Mouse (Mus musculus) liver, adult 2 months (tissue): ENCODE data around the gene Vmn1r152. TPM values are rescaled to one million over a fixed set of nuclear protein-coding genes. Genes with fewer than 3 reads are reported as not detected.
"Not testable (repeated sequence)": the region's sequence is repeated elsewhere in the genome, so short reads cannot be mapped to it uniquely, and the experiment has no call there.

Experiments
- DNase-seq: peaks from one replicate; pipeline ENCODE4 v3.0.0-alpha.2; 2011; ENCODE audit warnings: low read depth, low spot score; ENCODE audit errors: extremely low read depth
- H3K27ac ChIP-seq: fragments of 200-500 bp; replicated peaks from 2 replicates; pipeline ENCODE4 v1.5.1; 2012; ENCODE audit warnings: low read depth, mild to moderate bottlenecking, control low read depth, inconsistent platforms, low read length; ENCODE audit not compliant: insufficient read depth
- H3K27me3 ChIP-seq: fragments of 200-500 bp; 2 replicates; pipeline ENCODE4 v1.6.1; 2012; ENCODE audit warnings: mild to moderate bottlenecking, moderate library complexity, low read length, inconsistent platforms; ENCODE audit not compliant: control insufficient read depth, insufficient read depth
- H3K36me3 ChIP-seq: fragments of 200-500 bp; 2 replicates; pipeline ENCODE4 v1.6.1; 2012; ENCODE audit warnings: low read length, inconsistent platforms; ENCODE audit not compliant: control insufficient read depth, insufficient read depth
- H3K4me1 ChIP-seq: fragments of 200-500 bp; 2 replicates; pipeline ENCODE4 v1.6.1; 2011; ENCODE audit warnings: low read length; ENCODE audit not compliant: control insufficient read depth, insufficient read depth
- H3K4me3 ChIP-seq: fragments of 200-500 bp; 2 replicates; pipeline ENCODE4 v1.5.1; 2011; ENCODE audit warnings: low read depth, mild to moderate bottlenecking, control low read depth, low read length, moderate library complexity; ENCODE audit not compliant: insufficient read depth
- H3K79me2 ChIP-seq: fragments of 200-500 bp; 2 replicates; pipeline ENCODE4 v1.6.1; 2012; ENCODE audit warnings: inconsistent platforms, mild to moderate bottlenecking, low read length, moderate library complexity; ENCODE audit not compliant: control insufficient read depth, insufficient read depth
- H3K9ac ChIP-seq: fragments of 200-500 bp; 2 replicates; pipeline ENCODE4 v1.6.1; 2012; ENCODE audit warnings: low read depth, mild to moderate bottlenecking, control low read depth, inconsistent platforms, low read length
- WGBS: fragments of 180-500 bp; shearing (Covaris S2); methylation state at CpG from one replicate; pipeline ENCODE4 v1.1.7; 2018; 5-methylcytosine and 5-hydroxymethylcytosine counted together
- polyA plus RNA-seq: library from polyadenylated mRNA; depleted of rRNA; stranded (reverse); fragments of >200 nt; gene quantifications from 2 replicates; pipeline ENCODE4 v1.2.3, GENCODE M21; 2012; rRNA removed
- total RNA-seq: library from RNA; depleted of rRNA; stranded (reverse); fragments of >200 nt; gene quantifications from 2 replicates; pipeline ENCODE4 v1.2.3, GENCODE M21; 2014; rRNA removed

Vmn1r152 gene
- total RNA-seq = not detected in 2 replicates
- not detected in 2 replicates for polyA plus RNA-seq

GRCm38 (mm10) chr7:22522667-22523066 lies at the start of gene Vmn1r152:
Gene Vmn1r152, plus strand, starts transcription at chr7:22522967.
- H3K9ac ChIP-seq, H3K4me3 ChIP-seq, H3K36me3 ChIP-seq, H3K79me2 ChIP-seq, H3K4me1 ChIP-seq, H3K27me3 ChIP-seq, H3K27ac ChIP-seq, DNase-seq: not testable (repeated sequence)
- no CpG with 5 or more reads among the region's 3 CpGs for WGBS

- H3K27ac ChIP-seq, H3K4me3 ChIP-seq, H3K79me2 ChIP-seq, H3K4me1 ChIP-seq, DNase-seq, H3K27me3 ChIP-seq, H3K9ac ChIP-seq, H3K36me3 ChIP-seq: not testable (repeated sequence)
- WGBS = 27% methylated on average over 2 of the region's 3 CpGs
Observed at GRCm38 (mm10) chr7:22499578-22499977, 23.2 kb upstream of the Vmn1r152 start, which contains the start of gene Vmn1r151. Gene Vmn1r151, minus strand, starts transcription at chr7:22499678.

- not testable (repeated sequence) for H3K27ac ChIP-seq, H3K27me3 ChIP-seq, H3K79me2 ChIP-seq, H3K4me3 ChIP-seq, DNase-seq, H3K9ac ChIP-seq, H3K36me3 ChIP-seq, H3K4me1 ChIP-seq
- no CpG with 5 or more reads among the region's 1 CpGs for WGBS
Observed at GRCm38 (mm10) chr7:22534787-22535186, 12.0 kb downstream of the Vmn1r152 start, which contains the start of gene Gm8677. Gene Gm8677, minus strand, starts transcription at chr7:22534887.

GRCm38 (mm10) chr7:22565243-22565642 lies 42.5 kb downstream of the Vmn1r152 start, which contains the start of gene Gm4201:
Gene Gm4201, minus strand, starts transcription at chr7:22565343.
- H3K27me3 ChIP-seq, H3K79me2 ChIP-seq, H3K4me1 ChIP-seq, DNase-seq, H3K36me3 ChIP-seq, H3K9ac ChIP-seq, H3K27ac ChIP-seq, H3K4me3 ChIP-seq: not testable (repeated sequence)
- WGBS = no CpG with 5 or more reads among the region's 3 CpGs

Other genes with a start within 250 kb of the Vmn1r152 start
- not detected in 2 replicates for gene Gm4187, start 193.2 kb upstream of the Vmn1r152 start, total RNA-seq
- not detected in 2 replicates for gene Gm4187, start 193.2 kb upstream of the Vmn1r152 start, polyA plus RNA-seq
- gene Gm8660, start 151.9 kb upstream of the Vmn1r152 start, total RNA-seq = not detected in 2 replicates
- gene Gm8660, start 151.9 kb upstream of the Vmn1r152 start, polyA plus RNA-seq = not detected in 2 replicates
- gene Vmn1r148, start 109.4 kb upstream of the Vmn1r152 start, total RNA-seq = not detected in 2 replicates
- gene Vmn1r148, start 109.4 kb upstream of the Vmn1r152 start, polyA plus RNA-seq = not detected in 2 replicates
- gene Vmn1r149, start 84.7 kb upstream of the Vmn1r152 start, total RNA-seq = not detected in 2 replicates
- gene Vmn1r149, start 84.7 kb upstream of the Vmn1r152 start, polyA plus RNA-seq = not detected in 2 replicates
- not detected in 2 replicates for gene Gm10665, start 58.9 kb upstream of the Vmn1r152 start, total RNA-seq
- not detected in 2 replicates for gene Gm10665, start 58.9 kb upstream of the Vmn1r152 start, polyA plus RNA-seq
- gene Vmn1r151, start 23.3 kb upstream of the Vmn1r152 start, total RNA-seq = not detected in 2 replicates
- gene Vmn1r151, start 23.3 kb upstream of the Vmn1r152 start, polyA plus RNA-seq = not detected in 2 replicates
- gene Gm8677, start 11.9 kb downstream of the Vmn1r152 start, total RNA-seq = not detected in 2 replicates
- not detected in 2 replicates for gene Gm8677, start 11.9 kb downstream of the Vmn1r152 start, polyA plus RNA-seq
- gene Gm4201, start 42.4 kb downstream of the Vmn1r152 start, total RNA-seq = not detected in 2 replicates
- gene Gm4201, start 42.4 kb downstream of the Vmn1r152 start, polyA plus RNA-seq = not detected in 2 replicates
- gene Gm4565, start 65.2 kb downstream of the Vmn1r152 start, total RNA-seq = not detected in 2 replicates
- not detected in 2 replicates for gene Gm4565, start 65.2 kb downstream of the Vmn1r152 start, polyA plus RNA-seq
- not detected in 2 replicates for gene Vmn1r155, start 135.1 kb downstream of the Vmn1r152 start, total RNA-seq
- not detected in 2 replicates for gene Vmn1r155, start 135.1 kb downstream of the Vmn1r152 start, polyA plus RNA-seq
- gene Gm8693, start 169.3 kb downstream of the Vmn1r152 start, total RNA-seq = not detected in 2 replicates
- gene Gm8693, start 169.3 kb downstream of the Vmn1r152 start, polyA plus RNA-seq = not detected in 2 replicates
- gene Gm4567, start 196.7 kb downstream of the Vmn1r152 start, total RNA-seq = not detected in 2 replicates
- not detected in 2 replicates for gene Gm4567, start 196.7 kb downstream of the Vmn1r152 start, polyA plus RNA-seq
- not detected in 2 replicates for gene Vmn1r157, start 238.7 kb downstream of the Vmn1r152 start, total RNA-seq
- gene Vmn1r157, start 238.7 kb downstream of the Vmn1r152 start, polyA plus RNA-seq = not detected in 2 replicates